Mouse (Mus musculus): ENCODE measurements at regions not wholly inside any gene's neighbourhood (a gene's known extent, or its start where the extent isn't known, plus 50 kb on each side); places are given as distances from the start of the nearest gene placed in this dataset.

DNA sequence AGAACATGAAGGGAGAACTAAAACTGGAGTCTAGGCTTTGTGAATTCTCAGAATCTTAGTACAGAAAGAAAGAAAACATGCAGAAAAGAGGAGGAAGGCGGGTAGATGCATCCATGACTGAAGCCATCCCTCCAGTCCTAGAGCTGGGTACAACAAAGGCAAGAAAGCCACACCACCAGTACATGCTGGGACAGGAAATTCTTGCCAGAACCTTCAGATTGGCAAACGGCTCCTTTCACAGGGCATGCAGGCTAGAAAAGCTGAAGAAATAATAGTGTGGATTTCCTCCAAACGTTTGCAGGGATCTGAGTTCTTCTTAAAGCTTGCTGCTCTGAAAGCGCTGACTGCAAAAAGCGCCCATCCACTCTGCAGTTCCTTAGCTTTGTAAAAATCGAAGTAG is 486.7 kb downstream of the Epha4 start:
- H3K27me3 ChIP-seq (ENCODE audit: insufficient read depth, low read length), result no peaks in the 10 kb centered on the region
- DNase-seq (ENCODE audit: low spot score), result no peak
- H3K36me3 ChIP-seq (ENCODE audit: insufficient read depth, low read length), result no peaks in the 10 kb centered on the region
- TF ChIP-seq CTCF (IDR thresholded peaks at IDR 0.05; ENCODE audit: low read depth), result no peak
- 80% methylated on average over 6 of the region's 6 CpGs for WGBS
- H3K27ac ChIP-seq, result no peak overlapping the region
- ATAC-seq, result no peak
- no peak overlapping the region for H3K9ac ChIP-seq (replicated peaks; ENCODE audit: low read length)
- no peaks in the 10 kb centered on the region; the same call in 1 of the 2 replicates for H3K4me1 ChIP-seq (ENCODE audit: insufficient read depth, low read length)
- H3K4me2 ChIP-seq (ENCODE audit: low read depth, low read length), result no peak overlapping the region
- H3K4me3 ChIP-seq (ENCODE audit: low read length), result no peak overlapping the region
- no peaks in the 10 kb centered on the region for H3K9me3 ChIP-seq (ENCODE audit: low read length)

DNA sequence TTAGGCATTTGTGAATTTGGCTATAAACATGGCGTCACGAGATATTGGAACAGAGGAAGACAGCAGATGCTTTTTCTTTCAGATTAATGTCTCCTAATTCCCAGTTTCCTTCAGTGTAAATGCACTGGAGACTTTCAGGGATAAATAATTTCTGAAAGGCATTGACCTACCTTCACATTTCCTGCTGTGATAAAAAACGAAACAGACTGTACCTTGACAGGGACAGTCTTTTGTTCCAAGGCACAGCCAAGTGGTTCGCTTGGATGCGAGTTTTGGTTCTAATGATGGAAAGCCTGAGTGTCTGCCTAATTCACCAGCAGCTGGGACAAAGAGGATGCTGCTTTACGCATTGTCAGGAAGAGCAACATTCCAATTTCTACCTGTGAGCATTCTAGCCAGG is 485.8 kb downstream of the Epha4 start:
- Histone ChIP-seq H3K4me1 (ENCODE audit: insufficient read depth, low read length) (no peaks in the 10 kb centered on the region; the same call in 1 of the 2 replicates), H3K4me3 (ENCODE audit: low read length) (no peak overlapping the region), H3K9me3 (ENCODE audit: low read length) (no peaks in the 10 kb centered on the region), H3K27ac (no peak overlapping the region), H3K36me3 (ENCODE audit: insufficient read depth, low read length) (no peaks in the 10 kb centered on the region), H3K27me3 (ENCODE audit: insufficient read depth, low read length) (no peaks in the 10 kb centered on the region), H3K4me2 (ENCODE audit: low read depth, low read length) (no peak overlapping the region), H3K9ac (replicated peaks; ENCODE audit: low read length) (no peak overlapping the region)
- DNase-seq (ENCODE audit: low spot score) (no peak), ATAC-seq (no peak)
- no peak for TF ChIP-seq CTCF (IDR thresholded peaks at IDR 0.05; ENCODE audit: low read depth)
- WGBS, result 78% methylated on average over 6 of the region's 6 CpGs

- Histone ChIP-seq H3K9ac (replicated peaks; ENCODE audit: low read length) (no peak overlapping the region), H3K4me2 (ENCODE audit: low read depth, low read length) (no peak overlapping the region), H3K27me3 (ENCODE audit: insufficient read depth, low read length) (no peaks in the 10 kb centered on the region), H3K36me3 (ENCODE audit: insufficient read depth, low read length) (no peaks in the 10 kb centered on the region), H3K9me3 (ENCODE audit: low read length) (0 out of 2 replicates have a peak, but pooled peaks cover 4% of the 10 kb centered on the region), H3K4me3 (ENCODE audit: low read length) (no peak overlapping the region), H3K4me1 (ENCODE audit: insufficient read depth, low read length) (no peaks in the 10 kb centered on the region), H3K27ac (no peak overlapping the region)
- no peak for TF ChIP-seq CTCF (IDR thresholded peaks at IDR 0.05; ENCODE audit: low read depth)
- ATAC-seq, result no peak
- 67% methylated on average over 14 of the region's 14 CpGs for WGBS
- DNase-seq (ENCODE audit: low spot score), result peak; percentile 79
These were observed 470.9 kb downstream of the Epha4 start for GRCm38 (mm10) chr1:77043749-77044564.

GRCm38 (mm10) chr1:77048720-77049406 is 466.0 kb downstream of the Epha4 start:
- no peak overlapping the region for H3K4me3 ChIP-seq (ENCODE audit: low read length)
- H3K27ac ChIP-seq, result no peak overlapping the region
- ATAC-seq (no peak), DNase-seq (ENCODE audit: low spot score) (no peak)
- H3K4me1 ChIP-seq (ENCODE audit: insufficient read depth, low read length), result no peaks in the 10 kb centered on the region
- H3K9me3 ChIP-seq (ENCODE audit: low read length), result no peaks in the 10 kb centered on the region
- H3K9ac ChIP-seq (replicated peaks; ENCODE audit: low read length), result no peak overlapping the region
- H3K27me3 ChIP-seq (ENCODE audit: insufficient read depth, low read length), result no peaks in the 10 kb centered on the region
- no peaks in the 10 kb centered on the region for H3K36me3 ChIP-seq (ENCODE audit: insufficient read depth, low read length)
- H3K4me2 ChIP-seq (ENCODE audit: low read depth, low read length), result no peak overlapping the region
- TF ChIP-seq CTCF (IDR thresholded peaks at IDR 0.05; ENCODE audit: low read depth), result no peak
- 70% methylated on average over 7 of the region's 7 CpGs for WGBS

DNA sequence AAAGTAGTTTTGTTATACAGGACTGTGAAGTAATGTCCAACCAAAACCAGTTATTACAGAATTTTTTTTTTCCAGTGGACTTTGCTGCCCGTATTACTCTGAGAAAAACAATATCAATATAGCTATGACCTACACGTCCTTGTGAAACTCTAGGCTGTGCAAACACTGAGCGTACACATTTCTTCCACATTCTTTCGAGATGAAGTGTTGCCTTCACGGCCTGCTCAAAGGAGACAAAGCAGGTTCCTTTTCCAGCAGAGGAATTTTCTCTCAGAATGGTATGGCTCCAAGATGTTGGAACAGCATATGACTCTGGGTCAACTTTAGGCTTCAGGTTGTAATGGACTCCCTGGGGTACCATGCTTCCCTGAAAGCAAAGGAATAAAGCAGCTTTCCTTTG is 463.6 kb downstream of the Epha4 start:
- Histone ChIP-seq H3K4me2 (ENCODE audit: low read depth, low read length) (no peak overlapping the region), H3K4me1 (ENCODE audit: insufficient read depth, low read length) (no peaks in the 10 kb centered on the region), H3K36me3 (ENCODE audit: insufficient read depth, low read length) (no peaks in the 10 kb centered on the region), H3K9me3 (ENCODE audit: low read length) (no peaks in the 10 kb centered on the region), H3K27ac (no peak overlapping the region), H3K9ac (replicated peaks; ENCODE audit: low read length) (no peak overlapping the region), H3K4me3 (ENCODE audit: low read length) (no peak overlapping the region), H3K27me3 (ENCODE audit: insufficient read depth, low read length) (no peaks in the 10 kb centered on the region)
- no peak for DNase-seq (ENCODE audit: low spot score)
- no peak for TF ChIP-seq CTCF (IDR thresholded peaks at IDR 0.05; ENCODE audit: low read depth)
- ATAC-seq, result no peak
- WGBS, result 79% methylated on average over 5 of the region's 5 CpGs

- Histone ChIP-seq H3K4me1 (ENCODE audit: insufficient read depth, low read length) (no peaks in the 10 kb centered on the region), H3K4me2 (ENCODE audit: low read depth, low read length) (no peak overlapping the region), H3K36me3 (ENCODE audit: insufficient read depth, low read length) (no peaks in the 10 kb centered on the region), H3K27me3 (ENCODE audit: insufficient read depth, low read length) (no peaks in the 10 kb centered on the region), H3K4me3 (ENCODE audit: low read length) (no peak overlapping the region), H3K27ac (no peak overlapping the region), H3K9me3 (ENCODE audit: low read length) (no peaks in the 10 kb centered on the region), H3K9ac (replicated peaks; ENCODE audit: low read length) (no peak overlapping the region)
- DNase-seq (ENCODE audit: low spot score), result peak; percentile 20
- TF ChIP-seq CTCF (IDR thresholded peaks at IDR 0.05; ENCODE audit: low read depth), result no peak
- WGBS, result 65% methylated on average over 4 of the region's 4 CpGs
- no peak for ATAC-seq
These were observed 460.9 kb downstream of the Epha4 start for GRCm38 (mm10) chr1:77053837-77054540.
